12 mouse cellular contexts compared by ENCODE assay signal in genomic region chr5:43237238-43237637, GRCm38 (mm10). TPM values are rescaled to one million over a fixed set of nuclear protein-coding genes. Genes with fewer than 3 reads are reported as not detected.
DNase-seq lines count a peak whose midpoint lies in the region; ATAC-seq and TF ChIP-seq lines count a peak whose summit lies in the region.
"Had no signal": no experiment of that assay in that cellular context is flagged by ENCODE, and none has a peak within 500 bp of the region (broad histone marks: within the 10 kb centered on the region; RNA-seq: fewer than 3 reads in every experiment).

No protein-coding gene starts in this region.

- 60% methylated on average over 12 of the region's 12 CpGs for WGBS in forebrain, embryonic 13.5 days
- 65% methylated on average over 12 of the region's 12 CpGs for WGBS in forebrain, embryonic 11.5 days
- WGBS in liver, postnatal 0 days (ENCODE audit: insufficient replicate concordance) = 84% methylated on average over 12 of the region's 12 CpGs
- 81% methylated on average over 12 of the region's 12 CpGs for WGBS in liver, embryonic 11.5 days
- WGBS in heart, embryonic 16.5 days = 49% methylated on average over 12 of the region's 12 CpGs
- 46% methylated on average over 12 of the region's 12 CpGs for WGBS in midbrain, postnatal 0 days

- H3K9me3 ChIP-seq in forebrain, embryonic 13.5 days (replicated peaks) = no peaks in the 10 kb centered on the region
- no peaks in the 10 kb centered on the region for H3K9me3 ChIP-seq in forebrain, embryonic 11.5 days (ENCODE audit: control insufficient read depth, low read length)
- no peaks in the 10 kb centered on the region for H3K9me3 ChIP-seq in liver, postnatal 0 days (ENCODE audit: low read length)
- no peaks in the 10 kb centered on the region for H3K9me3 ChIP-seq in liver, embryonic 11.5 days (ENCODE audit: control insufficient read depth, low read length)
- H3K9me3 ChIP-seq in heart, embryonic 16.5 days (replicated peaks; ENCODE audit: control insufficient read depth, low read length) = no peaks in the 10 kb centered on the region
- no peaks in the 10 kb centered on the region for H3K9me3 ChIP-seq in midbrain, postnatal 0 days (ENCODE audit: low read length)
- H3K9me3 ChIP-seq: limb, embryonic 13.5 days had no signal

- no peak for ATAC-seq in forebrain, embryonic 13.5 days
- no peak for ATAC-seq in forebrain, embryonic 11.5 days (replicated peaks; ENCODE audit: low FRiP score)
- no peak for ATAC-seq in liver, postnatal 0 days
- no peak for ATAC-seq in liver, embryonic 11.5 days (replicated peaks; ENCODE audit: low FRiP score)
- ATAC-seq in heart, embryonic 16.5 days (replicated peaks; ENCODE audit: extremely low read depth, insufficient read depth, low FRiP score) = no peak
- ATAC-seq in midbrain, postnatal 0 days (ENCODE audit: low FRiP score) = no peak
- ATAC-seq: intestine, postnatal 0 days had no signal

- H3K36me3 ChIP-seq in forebrain, embryonic 13.5 days (ENCODE audit: poor library complexity, severe bottlenecking) = no peaks in the 10 kb centered on the region
- no peaks in the 10 kb centered on the region for H3K36me3 ChIP-seq in forebrain, embryonic 11.5 days (ENCODE audit: control insufficient read depth, insufficient read depth, low read length)
- 0 out of 2 replicates have a peak, but pooled peaks cover 5% of the 10 kb centered on the region for H3K36me3 ChIP-seq in liver, postnatal 0 days (replicated peaks; ENCODE audit: insufficient read depth, low read length)
- H3K36me3 ChIP-seq in liver, embryonic 11.5 days (ENCODE audit: control insufficient read depth, insufficient read depth, low read length) = no peaks in the 10 kb centered on the region
- no peaks in the 10 kb centered on the region; the same call in 1 of the 2 replicates for H3K36me3 ChIP-seq in heart, embryonic 16.5 days (ENCODE audit: control insufficient read depth, insufficient read depth)
- peaks cover 2% of the 10 kb centered on the region; the same call in 1 of the 2 replicates for H3K36me3 ChIP-seq in midbrain, postnatal 0 days (ENCODE audit: insufficient read depth, low read length)
- H3K36me3 ChIP-seq: limb, embryonic 13.5 days had no signal

- no peak overlapping the region for H3K27ac ChIP-seq in forebrain, embryonic 13.5 days
- H3K27ac ChIP-seq in forebrain, embryonic 11.5 days (ENCODE audit: low read depth, low read length) = no peak overlapping the region
- H3K27ac ChIP-seq in liver, postnatal 0 days (ENCODE audit: low read depth) = no peak overlapping the region
- H3K27ac ChIP-seq in liver, embryonic 11.5 days (ENCODE audit: low read depth, low read length) = no peak overlapping the region
- H3K27ac ChIP-seq in heart, embryonic 16.5 days (ENCODE audit: low read length) = no peak overlapping the region
- no peak overlapping the region for H3K27ac ChIP-seq in midbrain, postnatal 0 days (ENCODE audit: low read depth, low read length)
- H3K27ac ChIP-seq: limb, embryonic 13.5 days had no signal

- DNase-seq in forebrain, embryonic 11.5 days (ENCODE audit: low spot score) = no peak
- no peak for DNase-seq in liver, postnatal 0 days
- no peak for DNase-seq in liver, embryonic 11.5 days (ENCODE audit: low spot score)
- DNase-seq in midbrain, postnatal 0 days (ENCODE audit: low spot score) = no peak
- no peak for DNase-seq in adipocyte (ENCODE audit: low spot score)
- no peak for DNase-seq in embryo, embryonic 11 days
- DNase-seq: adrenal gland, postnatal 10 days; thymus, postnatal 25 days had no signal

- peak overlapping the region; percentile 42 for H3K4me2 ChIP-seq in forebrain, embryonic 13.5 days
- H3K4me2 ChIP-seq in forebrain, embryonic 11.5 days (ENCODE audit: low read depth, low read length, severe bottlenecking) = no peak overlapping the region
- H3K4me2 ChIP-seq in liver, postnatal 0 days (ENCODE audit: low read depth, low read length) = 0 out of 2 replicates have a peak overlapping the region, but pooled peaks have one; percentile 40
- H3K4me2 ChIP-seq in liver, embryonic 11.5 days = no peak overlapping the region
- H3K4me2 ChIP-seq in heart, embryonic 16.5 days (ENCODE audit: low read depth, low read length) = peak overlapping the region; percentile 57
- H3K4me2 ChIP-seq in midbrain, postnatal 0 days (ENCODE audit: low read depth, low read length, poor library complexity, severe bottlenecking) = peak overlapping the region; percentile 81
- H3K4me2 ChIP-seq: limb, embryonic 13.5 days had no signal

- no peak for TF ChIP-seq CTCF in liver, postnatal 0 days (IDR thresholded peaks at IDR 0.05; ENCODE audit: low read depth)
- TF ChIP-seq CTCF in midbrain, postnatal 0 days (IDR thresholded peaks at IDR 0.05) = no peak

- no peak for TF ChIP-seq EP300 in liver, postnatal 0 days (IDR thresholded peaks at IDR 0.05; ENCODE audit: low read depth)

- H3K27me3 ChIP-seq in forebrain, embryonic 13.5 days = no peaks in the 10 kb centered on the region
- peaks cover 3% of the 10 kb centered on the region; the same call in 1 of the 2 replicates for H3K27me3 ChIP-seq in forebrain, embryonic 11.5 days (ENCODE audit: control insufficient read depth, insufficient read depth, low read length)
- H3K27me3 ChIP-seq in liver, postnatal 0 days (ENCODE audit: insufficient read depth, low read length) = peaks cover 6% of the 10 kb centered on the region; the same call in 1 of the 2 replicates
- peaks cover 2% of the 10 kb centered on the region; the same call in 1 of the 2 replicates for H3K27me3 ChIP-seq in liver, embryonic 11.5 days (replicated peaks; ENCODE audit: control insufficient read depth, insufficient read depth, low read length)
- H3K27me3 ChIP-seq in heart, embryonic 16.5 days (ENCODE audit: control insufficient read depth, insufficient read depth, low read length) = no peaks in the 10 kb centered on the region
- no peaks in the 10 kb centered on the region for H3K27me3 ChIP-seq in midbrain, postnatal 0 days (ENCODE audit: insufficient read depth, low read length)

- peaks cover 11% of the 10 kb centered on the region for H3K4me1 ChIP-seq in forebrain, embryonic 13.5 days
- H3K4me1 ChIP-seq in forebrain, embryonic 11.5 days (replicated peaks; ENCODE audit: control insufficient read depth, insufficient read depth, low read length) = no peaks in the 10 kb centered on the region
- H3K4me1 ChIP-seq in liver, postnatal 0 days (ENCODE audit: insufficient read depth) = no peaks in the 10 kb centered on the region
- H3K4me1 ChIP-seq in liver, embryonic 11.5 days (replicated peaks; ENCODE audit: control insufficient read depth, insufficient read depth, low read length) = peaks cover 9% of the 10 kb centered on the region
- H3K4me1 ChIP-seq in heart, embryonic 16.5 days (ENCODE audit: control insufficient read depth, insufficient read depth, low read length) = peaks cover 12% of the 10 kb centered on the region
- no peaks in the 10 kb centered on the region for H3K4me1 ChIP-seq in midbrain, postnatal 0 days (ENCODE audit: insufficient read depth, low read length)

- H3K4me3 ChIP-seq in forebrain, embryonic 13.5 days = peak overlapping the region; percentile 15; the same call in 1 of the 2 replicates
- H3K4me3 ChIP-seq in forebrain, embryonic 11.5 days (ENCODE audit: low read depth, low read length) = no peak overlapping the region
- H3K4me3 ChIP-seq in liver, postnatal 0 days (ENCODE audit: low read depth, low read length) = no peak overlapping the region
- H3K4me3 ChIP-seq in liver, embryonic 11.5 days (ENCODE audit: low read depth, low read length) = no peak overlapping the region
- H3K4me3 ChIP-seq in heart, embryonic 16.5 days (ENCODE audit: low read length) = peak overlapping the region; percentile 38
- H3K4me3 ChIP-seq in midbrain, postnatal 0 days (ENCODE audit: low read depth, low read length) = peak overlapping the region; percentile 99
- H3K4me3 ChIP-seq: limb, embryonic 13.5 days had no signal

- no peak overlapping the region for H3K9ac ChIP-seq in forebrain, embryonic 13.5 days
- no peak overlapping the region for H3K9ac ChIP-seq in forebrain, embryonic 11.5 days (ENCODE audit: low read length)
- no peak overlapping the region for H3K9ac ChIP-seq in liver, postnatal 0 days (replicated peaks)
- H3K9ac ChIP-seq in liver, embryonic 11.5 days (ENCODE audit: low read depth, low read length) = no peak overlapping the region
- peak overlapping the region; percentile 26 for H3K9ac ChIP-seq in heart, embryonic 16.5 days (ENCODE audit: low read length)
- H3K9ac ChIP-seq in midbrain, postnatal 0 days (replicated peaks; ENCODE audit: low read length, poor library complexity, severe bottlenecking) = peak overlapping the region; percentile 46
- H3K9ac ChIP-seq: limb, embryonic 13.5 days had no signal

RNA-seq across cellular contexts. Expression of gene Cpeb2, which starts 4.3 kb away (rescaled TPM):
- polyA plus RNA-seq in forebrain, embryonic 13.5 days (2015; fragmentation: Nextera tagmentation; extraction: Ambion mirVana) = 4.7 and 5.4 TPM in 2 replicates
- 2.8 and 3.4 TPM in 2 replicates for polyA plus RNA-seq in forebrain, embryonic 11.5 days (2014; fragmentation: Nextera tagmentation; extraction: Ambion mirVana)
- polyA plus RNA-seq in liver, postnatal 0 days (2015; fragmentation: Nextera tagmentation; extraction: Ambion mirVana) = 2.5 and 3.2 TPM in 2 replicates
- 1.1 and 1.5 TPM in 2 replicates for polyA plus RNA-seq in liver, embryonic 11.5 days (2014; fragmentation: Nextera tagmentation; extraction: Ambion mirVana)
- 4.5 and 4.8 TPM in 2 replicates for polyA plus RNA-seq in heart, embryonic 16.5 days (2015; fragmentation: Nextera tagmentation; extraction: Ambion mirVana)
- 29.5 and 42.2 TPM in 2 replicates for total RNA-seq in midbrain, postnatal 0 days (2014; rRNA removed)
- 12.9 and 15.3 TPM in 2 replicates for polyA plus RNA-seq in midbrain, postnatal 0 days (2015; fragmentation: Nextera tagmentation; extraction: Ambion mirVana)

Comparison
In these comparisons a context has a peak if more than half of its experiments do, and no peak if none do; other contexts are left out.
1. H3K4me2 ChIP-seq: peak in forebrain, embryonic 13.5 days (single experiment), liver, postnatal 0 days (single experiment), heart, embryonic 16.5 days (single experiment) and midbrain, postnatal 0 days (single experiment); none in forebrain, embryonic 11.5 days (single experiment) and liver, embryonic 11.5 days (single experiment).
2. H3K4me3 ChIP-seq: peak in forebrain, embryonic 13.5 days (single experiment), heart, embryonic 16.5 days (single experiment) and midbrain, postnatal 0 days (single experiment); none in forebrain, embryonic 11.5 days (single experiment), liver, postnatal 0 days (single experiment) and liver, embryonic 11.5 days (single experiment).
3. H3K9ac ChIP-seq: peak in heart, embryonic 16.5 days (single experiment) and midbrain, postnatal 0 days (single experiment); none in forebrain, embryonic 13.5 days (single experiment), forebrain, embryonic 11.5 days (single experiment), liver, postnatal 0 days (single experiment) and liver, embryonic 11.5 days (single experiment).